Mouse (Mus musculus): ENCODE measurements around the gene Kif20b. TPM values are rescaled to one million over a fixed set of nuclear protein-coding genes. Genes with fewer than 3 reads are reported as not detected.

Gene Kif20b
- total RNA-seq, 2 experiments from 2014 or later: 16.4 to 19.0 TPM

DNA sequence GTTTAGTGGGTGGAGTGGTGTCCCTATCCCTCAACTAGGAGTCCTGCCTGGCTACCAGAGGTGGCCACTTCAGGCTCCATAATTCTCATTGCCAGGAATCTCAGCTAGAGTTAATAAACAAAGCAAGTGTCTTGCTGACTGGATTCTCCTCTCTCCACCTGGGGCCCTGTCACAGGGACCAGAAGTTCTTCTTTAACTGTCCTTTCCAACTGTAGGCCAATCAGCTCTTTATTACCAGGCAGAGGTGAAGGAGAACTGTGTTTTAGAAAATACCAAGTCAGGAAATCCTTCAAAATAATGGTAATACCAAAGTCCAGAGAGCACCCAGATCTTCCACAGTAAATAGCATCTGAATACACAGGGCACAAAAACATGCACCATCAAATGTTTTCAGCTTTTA is 9.8 kb upstream of the Kif20b start:
- no peak for DNase-seq (ENCODE audit: low spot score in 2 of 2)

DNA sequence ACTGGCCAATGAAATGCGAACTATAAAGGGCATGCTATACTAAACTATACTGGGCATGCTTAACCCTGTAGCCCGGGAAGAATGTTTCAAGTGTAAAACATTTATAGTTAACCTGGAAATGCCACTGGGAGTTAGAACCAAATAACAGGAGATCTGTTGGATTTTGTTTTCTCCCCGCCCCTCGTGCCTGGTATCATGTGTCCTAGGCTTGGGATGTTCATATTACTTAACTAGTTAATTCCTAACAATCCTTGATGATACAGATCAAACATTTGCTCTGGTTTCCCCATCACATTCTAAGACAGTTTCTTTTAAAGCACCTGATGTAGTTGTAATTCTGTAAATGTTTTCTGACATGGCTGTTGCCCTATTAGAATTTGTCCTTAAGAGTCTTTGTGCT is 2.1 kb upstream of the Kif20b start:
- DNase-seq (ENCODE audit: low spot score in 2 of 2): no peak

DNA sequence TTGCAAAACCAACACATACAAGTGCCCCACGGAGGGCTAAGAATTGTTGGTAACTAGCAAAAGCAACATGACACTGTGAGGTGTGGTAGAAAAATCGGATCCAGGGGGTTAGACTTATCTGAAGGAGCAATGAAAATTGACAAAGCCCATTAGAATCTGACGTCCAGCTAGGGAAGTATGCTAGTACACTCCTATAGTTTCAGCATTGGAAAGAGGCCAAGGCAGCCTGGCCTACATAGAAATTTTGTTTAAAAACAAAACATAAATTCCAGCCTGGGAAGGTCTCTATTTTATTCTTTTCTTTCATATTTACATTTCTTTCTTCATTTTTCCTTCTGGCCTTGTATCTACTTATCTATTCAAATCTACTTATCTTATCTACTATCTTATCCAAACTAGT is 1.6 kb upstream of the Kif20b start:
- DNase-seq (ENCODE audit: low spot score in 2 of 2): no peak

DNA sequence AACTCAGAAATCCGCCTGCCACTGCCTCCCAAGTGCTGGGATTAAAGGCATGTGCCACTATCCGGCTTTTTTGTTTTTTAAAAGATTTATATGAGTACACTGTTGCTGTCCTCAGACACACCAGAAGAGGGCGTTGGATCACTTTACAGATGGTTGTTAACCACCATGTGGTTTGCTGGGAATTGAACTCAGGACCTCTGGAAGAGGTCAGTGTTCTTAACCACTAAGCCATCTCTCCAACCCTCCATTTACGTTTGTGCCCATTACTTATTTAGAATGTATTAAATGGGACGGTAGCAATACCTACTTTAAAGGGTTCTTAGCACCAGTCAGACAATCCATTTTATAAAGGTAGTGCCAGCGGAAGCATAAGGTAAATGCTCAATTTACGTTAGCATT is 909 bp upstream of the Kif20b start:
- no peak for DNase-seq (ENCODE audit: low spot score in 2 of 2)

DNA sequence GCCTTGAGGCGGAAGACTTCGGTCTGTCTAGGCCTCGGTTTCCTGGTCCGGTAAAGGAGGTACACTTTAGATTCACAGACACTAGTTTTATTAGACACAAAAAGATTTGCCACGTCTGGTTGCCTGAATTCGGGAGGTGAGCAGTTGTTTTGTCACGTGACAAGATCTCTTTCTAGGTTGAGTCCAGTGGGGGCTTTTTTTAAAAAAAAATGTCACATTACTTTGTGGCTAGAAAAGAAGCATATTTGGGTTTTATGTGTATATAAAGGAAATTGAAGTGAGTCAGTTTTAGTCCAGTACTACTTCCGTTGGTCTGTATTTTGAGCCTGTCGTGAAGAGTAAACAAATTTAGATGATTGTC is 422 bp downstream of the Kif20b start:
- DNase-seq (ENCODE audit: low spot score in 2 of 2): no peak

DNA sequence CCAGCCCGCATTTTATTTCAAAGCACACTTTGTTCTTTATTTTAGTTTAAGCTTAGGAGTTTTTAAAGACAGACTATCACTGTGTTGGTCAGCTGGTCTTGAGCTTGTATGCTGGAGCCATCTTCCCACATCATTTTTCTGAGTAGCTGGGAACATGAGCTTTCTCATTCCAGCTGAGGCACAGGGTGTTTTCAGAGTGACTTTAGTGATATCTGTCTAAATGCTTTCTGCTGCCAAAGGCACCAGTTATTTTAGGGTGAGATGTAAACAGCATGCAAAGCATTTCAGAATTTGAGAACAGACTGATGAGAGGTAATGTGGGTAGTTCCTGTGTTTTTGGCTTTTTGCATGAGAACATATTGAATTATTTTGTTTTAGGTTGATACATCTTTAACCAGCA is 25.0 kb downstream of the Kif20b start:
- no peak for DNase-seq (ENCODE audit: low spot score in 2 of 2)

DNA sequence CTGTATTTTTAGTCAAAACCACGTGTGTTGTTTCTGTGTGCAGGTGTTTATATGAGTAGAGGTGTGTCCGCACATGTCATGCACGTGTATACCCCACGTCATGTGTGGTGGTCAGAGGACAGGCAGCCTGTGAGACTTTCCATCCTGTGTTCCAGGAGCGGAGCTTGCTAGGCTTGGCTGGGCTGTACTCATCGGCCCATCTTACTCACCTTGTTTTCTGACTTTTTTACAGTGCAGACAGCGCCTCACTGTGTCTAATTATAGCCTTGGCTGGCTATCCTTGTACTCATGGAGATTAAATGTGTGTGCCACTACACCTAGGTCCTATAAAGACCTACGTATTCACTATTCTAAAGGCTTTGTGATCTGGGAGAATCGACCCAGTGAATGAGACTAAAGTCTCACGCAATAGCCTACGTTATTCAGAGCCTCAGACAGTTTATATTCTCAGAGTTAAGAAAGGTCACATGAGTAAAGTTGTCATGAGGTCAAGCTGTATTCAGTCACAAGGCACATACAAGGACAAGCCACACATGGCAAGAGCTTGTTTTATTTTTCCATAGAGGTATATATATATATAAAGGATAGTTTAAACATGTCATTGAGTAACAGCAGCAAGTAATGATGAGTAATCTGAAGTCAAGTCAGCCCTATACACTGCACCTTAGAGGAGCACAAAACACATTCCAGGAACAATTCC is 31.8 kb downstream of the Kif20b start:
- DNase-seq (ENCODE audit: low spot score in 2 of 2): no peak

DNA sequence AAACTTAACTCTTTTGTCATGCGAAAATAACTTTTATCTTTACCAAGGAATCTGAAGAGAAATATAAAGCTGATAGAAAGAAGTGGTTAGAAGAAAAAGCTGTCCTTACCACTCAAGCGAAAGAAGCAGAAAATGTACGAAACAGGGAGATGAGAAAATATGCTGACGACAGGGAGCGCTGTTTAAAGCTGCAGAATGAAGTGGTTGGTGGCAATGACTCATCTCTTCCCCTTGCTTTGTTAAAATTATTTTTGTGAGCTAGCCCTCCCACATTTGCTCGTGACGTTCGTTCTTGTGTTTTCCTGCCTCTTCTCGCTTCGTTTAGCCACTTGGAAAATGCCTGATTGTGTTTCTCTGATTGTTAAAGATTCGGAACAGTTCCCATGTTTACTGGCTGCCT is 37.2 kb downstream of the Kif20b start:
- DNase-seq (ENCODE audit: low spot score in 2 of 2): no peak

DNA sequence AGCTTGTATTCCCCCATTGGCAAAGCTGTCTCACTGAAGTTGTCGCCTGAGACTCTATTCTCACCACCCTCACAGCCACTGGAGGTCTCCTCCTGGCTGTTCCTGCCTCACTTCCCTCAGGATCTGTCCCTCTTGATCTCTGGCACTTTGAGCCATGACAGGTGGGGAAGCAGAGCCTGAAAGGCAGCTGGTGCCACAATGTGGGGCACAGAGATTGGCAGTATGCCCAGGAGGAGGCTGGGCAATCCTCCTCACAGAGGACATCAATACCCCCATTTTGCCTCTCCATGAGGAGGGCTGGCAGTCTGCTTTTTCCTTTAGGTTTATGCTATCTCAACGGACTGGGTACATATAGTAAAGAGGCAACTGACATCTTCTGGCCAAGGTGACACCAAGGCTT is 62.6 kb downstream of the Kif20b start:
- no peak for DNase-seq (ENCODE audit: low spot score in 2 of 2)

DNA sequence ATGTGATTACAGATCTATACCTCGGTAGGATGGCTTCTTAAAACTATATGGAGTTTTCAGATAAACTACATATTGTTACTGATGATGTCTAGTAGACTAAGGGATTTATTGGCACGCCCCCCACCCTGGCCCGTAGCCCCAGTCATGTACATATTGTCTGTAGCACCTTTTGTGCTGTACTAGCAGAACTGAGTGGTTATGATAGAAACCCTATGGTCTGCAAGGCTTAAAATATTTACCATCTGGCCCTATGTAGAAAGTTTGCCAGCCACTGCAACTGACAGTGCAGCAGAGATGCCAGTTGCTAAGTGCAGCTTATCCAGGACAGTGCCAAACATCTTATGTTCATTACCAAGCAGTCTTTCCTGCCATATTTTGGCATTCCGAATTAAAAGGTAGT is 68.3 kb downstream of the Kif20b start:
- DNase-seq (ENCODE audit: low spot score in 2 of 2): no peak

DNA sequence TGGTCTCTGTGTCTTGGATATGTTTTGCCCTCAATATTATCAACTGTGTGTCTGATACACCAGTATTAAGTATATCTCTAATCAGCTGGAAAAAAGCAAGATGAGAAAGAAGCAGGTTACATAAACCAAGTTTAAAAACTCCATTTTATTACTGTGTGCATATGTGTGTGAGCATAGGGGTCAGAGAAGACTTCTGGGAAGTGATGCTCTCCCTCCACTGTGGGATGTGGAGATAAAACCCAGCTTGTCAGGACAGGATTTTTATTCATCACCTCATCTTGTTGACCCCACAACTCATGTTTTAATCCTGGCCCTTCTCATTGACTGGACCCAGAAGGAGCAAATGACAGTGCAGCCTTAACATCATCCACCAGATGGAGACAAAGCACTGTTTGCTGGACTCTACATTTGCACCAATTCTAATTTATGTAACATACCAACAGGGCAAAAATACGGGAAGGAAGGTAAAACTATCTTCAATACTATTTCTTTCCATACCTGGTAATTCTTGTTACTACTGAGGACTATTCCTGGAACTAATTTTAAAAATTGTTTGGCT is 70.9 kb downstream of the Kif20b start:
- no peak for DNase-seq (ENCODE audit: low spot score in 2 of 2)

DNA sequence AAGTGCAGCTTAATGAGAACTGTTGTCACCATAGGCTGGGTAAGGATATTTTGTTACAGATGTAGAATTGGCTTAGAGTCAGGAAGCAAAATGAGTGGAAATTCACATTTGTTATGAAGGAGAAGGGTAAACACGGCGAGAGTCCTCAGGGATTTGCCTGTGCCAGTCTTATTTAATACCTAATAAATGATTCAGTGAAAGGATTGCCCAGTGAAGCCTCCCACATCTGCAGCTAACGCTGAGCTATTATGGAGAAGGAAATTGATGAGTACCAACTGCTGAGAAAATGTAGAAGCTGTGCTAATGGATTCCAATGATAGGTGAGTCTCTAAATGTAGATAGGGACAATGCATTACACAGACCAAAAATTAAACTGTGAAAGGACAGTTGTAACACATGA is 92.9 kb downstream of the Kif20b start:
- no peak for DNase-seq (ENCODE audit: low spot score in 2 of 2)

DNA sequence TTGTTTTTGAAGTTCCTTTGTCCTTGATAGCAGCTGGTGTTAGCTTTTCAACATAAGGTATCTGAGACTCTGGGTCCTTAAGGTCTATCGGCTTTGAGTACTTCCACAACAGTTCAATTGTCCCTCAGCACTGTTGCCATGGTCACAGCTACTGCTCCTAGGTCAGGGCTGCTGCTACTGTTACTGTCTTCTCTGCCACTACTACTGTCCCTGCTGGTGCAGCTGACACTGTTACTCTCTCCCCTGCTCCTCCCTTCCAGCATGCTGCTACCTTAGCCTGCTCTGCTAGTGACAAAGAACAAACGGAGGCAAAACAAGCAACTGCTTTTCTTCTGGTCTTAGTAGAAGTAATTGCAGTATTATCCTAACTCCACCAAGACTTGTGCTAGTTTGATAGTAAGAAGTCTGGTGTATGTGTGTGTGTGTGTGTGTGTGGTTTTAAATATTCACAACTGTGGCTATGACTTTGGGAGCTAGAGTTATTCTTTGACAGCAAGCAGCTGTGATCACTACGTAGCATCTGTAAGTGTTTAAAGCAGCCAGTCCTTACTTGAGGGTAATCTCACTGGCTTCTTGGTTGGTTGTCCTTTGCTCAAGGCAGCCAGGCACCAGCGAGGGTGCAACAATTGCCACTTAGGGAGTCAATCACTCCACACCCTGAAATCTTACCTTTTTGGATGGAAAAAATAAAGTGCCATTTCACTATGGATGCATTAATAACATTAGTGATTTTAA is 95.5 kb downstream of the Kif20b start:
- DNase-seq (ENCODE audit: low spot score in 2 of 2): no peak

DNA sequence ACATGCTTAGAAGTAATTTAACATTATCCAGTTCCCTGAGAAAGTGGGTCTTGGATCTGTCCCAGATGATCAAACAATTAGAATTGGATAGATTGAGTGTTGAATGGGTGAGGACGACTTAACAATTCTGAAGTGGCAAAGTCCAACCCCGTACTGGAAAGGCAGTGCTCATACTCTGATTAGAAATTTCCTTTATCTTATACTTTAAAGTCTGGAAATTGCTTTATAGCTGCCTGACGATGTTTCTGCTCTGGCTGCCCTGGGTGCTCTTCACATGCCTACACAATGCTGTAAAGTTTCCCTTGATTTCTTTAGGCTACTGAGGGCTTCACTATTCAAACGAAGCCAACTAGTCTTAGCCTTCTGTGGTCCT is 96.0 kb downstream of the Kif20b start:
- DNase-seq (ENCODE audit: low spot score in 2 of 2): no peak

Small RNA genes within 50 kb of the gene (microRNA-seq; reads per million reads assigned to microRNA genes)
- gene Mir1950: not detected

Other genes starting within 250 kb of the Kif20b start
- gene Slc16a12, start 175.1 kb upstream of the Kif20b start, total RNA-seq (2021): 10 to 100 TPM in 1 of 2 experiments, 1 to 10 TPM in 1; 5.9 to 10.2 TPM
- 10 to 100 TPM; 27.1 to 29.7 TPM for gene Pank1, start 42.9 kb upstream of the Kif20b start, total RNA-seq (2021)